Mouse (Mus musculus) embryonic fibroblast, embryonic 13.5 days (primary cell): ENCODE data around the gene Cnfn.

Experiments
- CTCF ChIP-seq: IDR thresholded peaks from 2 replicates; pipeline ENCODE4 v1.5.1; 2011; ENCODE audit warnings: mild to moderate bottlenecking, control low read depth, low read length, moderate library complexity, borderline replicate concordance; ENCODE audit not compliant: insufficient read depth
- POLR2A ChIP-seq: IDR thresholded peaks from 2 replicates; pipeline ENCODE4 v1.6.1; 2011; ENCODE audit warnings: low read depth, mild to moderate bottlenecking, control low read depth, low read length, moderate library complexity

GRCm38 (mm10) chr7:25379551-25380351, 10.2 kb upstream of the Cnfn start:
- 0 out of 2 replicates have a peak, but pooled peaks have one; percentile 9 for TF ChIP-seq POLR2A
- no peak for TF ChIP-seq CTCF
